Comparison of ENCODE assay signal across 20 mouse cellular contexts in the genomic region with DNA sequence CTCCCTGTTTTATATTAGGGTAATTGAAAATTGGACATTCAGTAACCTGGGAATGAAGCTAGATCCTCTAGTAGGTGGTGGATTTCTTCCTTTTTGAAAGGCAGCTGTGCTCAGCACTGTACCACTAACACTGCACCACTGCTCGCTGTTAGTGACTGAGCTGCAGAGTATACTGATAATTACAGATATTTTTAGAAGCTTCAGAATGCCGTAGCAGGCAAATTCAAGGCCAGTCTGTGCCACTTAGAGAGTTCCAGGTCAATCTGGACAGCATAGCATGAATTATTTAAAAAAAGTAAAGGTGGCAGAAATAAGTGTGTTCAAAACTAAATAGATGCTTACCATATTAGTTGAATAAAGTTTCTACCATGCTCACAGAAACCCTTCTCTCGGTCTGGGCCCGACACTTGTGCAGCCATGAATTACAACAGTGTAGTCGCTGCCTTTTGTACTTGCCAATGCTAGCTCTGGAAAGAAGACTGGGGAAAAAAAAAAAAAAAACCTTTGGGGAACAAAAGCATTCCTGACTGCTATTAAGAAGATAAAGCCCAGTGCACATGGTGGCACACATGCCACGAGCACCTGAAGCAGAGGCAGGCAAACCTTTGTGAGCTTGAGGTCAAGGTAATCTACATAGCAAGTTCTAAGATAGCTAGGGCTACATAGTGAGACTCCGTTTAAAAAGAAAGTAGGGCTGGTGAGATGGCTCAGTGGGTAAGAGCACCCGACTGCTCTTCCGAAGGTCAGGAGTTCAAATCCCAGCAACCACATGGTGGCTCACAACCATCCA. TPM values are rescaled to one million over a fixed set of nuclear protein-coding genes. Genes with fewer than 3 reads are reported as not detected.
A peak's percentile ranks its signal among the peaks of the same experiment; 100 is the strongest.
DNase-seq lines count a peak whose midpoint lies in the region; ATAC-seq and TF ChIP-seq lines count a peak whose summit lies in the region.
"Had no signal": no experiment of that assay in that cellular context is flagged by ENCODE, and none has a peak within 500 bp of the region (broad histone marks: within the 10 kb centered on the region; RNA-seq: fewer than 3 reads in every experiment).

No protein-coding gene starts in this region.

- no peaks in the 10 kb centered on the region for H3K4me1 ChIP-seq in intestine, embryonic 15.5 days (replicated peaks)
- H3K4me1 ChIP-seq in intestine, postnatal 0 days (replicated peaks; ENCODE audit: control insufficient read depth, insufficient read depth, low read length), result 0 out of 2 replicates have a peak, but pooled peaks cover 2% of the 10 kb centered on the region
- H3K4me1 ChIP-seq in ES-E14 (ENCODE audit: control insufficient read depth in 2 of 2, insufficient read depth in 2 of 2, low read length in 2 of 2, poor library complexity in 1 of 2), result no peaks in the 10 kb centered on the region; a peak in 1 of 4 replicates
- peaks cover 4% of the 10 kb centered on the region for H3K4me1 ChIP-seq in heart, postnatal 0 days (ENCODE audit: control insufficient read depth, insufficient read depth)
- H3K4me1 ChIP-seq: forebrain, embryonic 15.5 days; liver, embryonic 15.5 days; neural tube, embryonic 12.5 days had no signal

- H3K4me3 ChIP-seq in intestine, embryonic 15.5 days (replicated peaks), result no peak overlapping the region
- no peak overlapping the region for H3K4me3 ChIP-seq in intestine, postnatal 0 days (ENCODE audit: low read depth, low read length)
- no peak overlapping the region for H3K4me3 ChIP-seq in ES-E14 (ENCODE audit: insufficient read depth in 1 of 2, low read depth in 1 of 2, low read length in 2 of 2, poor library complexity in 1 of 2, severe bottlenecking in 1 of 2)
- no peak overlapping the region for H3K4me3 ChIP-seq in heart, postnatal 0 days (ENCODE audit: low read depth, low read length)
- H3K4me3 ChIP-seq: embryonic facial prominence, embryonic 10.5 days; forebrain, embryonic 15.5 days; hindbrain, embryonic 15.5 days; limb, embryonic 10.5 days; liver, embryonic 15.5 days; neural tube, embryonic 12.5 days had no signal

- TF ChIP-seq EP300 in heart, postnatal 0 days (IDR thresholded peaks at IDR 0.05; ENCODE audit: low read depth), result no peak

- H3K27ac ChIP-seq in intestine, embryonic 15.5 days, result no peak overlapping the region
- H3K27ac ChIP-seq in intestine, postnatal 0 days (ENCODE audit: low read depth, low read length), result no peak overlapping the region
- no peak overlapping the region for H3K27ac ChIP-seq in ES-E14 (ENCODE audit: insufficient read depth, low read depth, low read length, poor library complexity, severe bottlenecking)
- peak overlapping the region; percentile 84 for H3K27ac ChIP-seq in heart, postnatal 0 days (ENCODE audit: low read depth)
- H3K27ac ChIP-seq: embryonic facial prominence, embryonic 10.5 days; forebrain, embryonic 15.5 days; hindbrain, embryonic 15.5 days; limb, embryonic 10.5 days; liver, embryonic 15.5 days; neural tube, embryonic 12.5 days had no signal

- WGBS in intestine, embryonic 15.5 days, result 76% methylated on average over 9 of the region's 9 CpGs
- WGBS in intestine, postnatal 0 days, result 51% methylated on average over 9 of the region's 9 CpGs
- 51% methylated on average over 9 of the region's 9 CpGs for WGBS in heart, postnatal 0 days

- H3K4me2 ChIP-seq in intestine, embryonic 15.5 days (replicated peaks), result no peak overlapping the region
- no peak overlapping the region for H3K4me2 ChIP-seq in intestine, postnatal 0 days (replicated peaks; ENCODE audit: low read depth)
- no peak overlapping the region for H3K4me2 ChIP-seq in heart, postnatal 0 days (ENCODE audit: low read depth, low read length)
- H3K4me2 ChIP-seq: forebrain, embryonic 15.5 days; hindbrain, embryonic 15.5 days; liver, embryonic 15.5 days; neural tube, embryonic 12.5 days had no signal

- TF ChIP-seq CTCF in intestine, postnatal 0 days (IDR thresholded peaks at IDR 0.05; ENCODE audit: low read depth), result no peak
- TF ChIP-seq CTCF in heart, postnatal 0 days (IDR thresholded peaks at IDR 0.05; ENCODE audit: low read depth), result no peak

- peaks cover 12% of the 10 kb centered on the region; the same call in 1 of the 2 replicates for H3K36me3 ChIP-seq in intestine, embryonic 15.5 days
- peaks cover 22% of the 10 kb centered on the region for H3K36me3 ChIP-seq in intestine, postnatal 0 days (ENCODE audit: control insufficient read depth, insufficient read depth)
- no peaks in the 10 kb centered on the region; the same call in 1 of the 2 replicates for H3K36me3 ChIP-seq in ES-E14 (ENCODE audit: control insufficient read depth, insufficient read depth, low read length, poor library complexity, severe bottlenecking)
- peaks cover 4% of the 10 kb centered on the region; the same call in 1 of the 2 replicates for H3K36me3 ChIP-seq in heart, postnatal 0 days (replicated peaks; ENCODE audit: control insufficient read depth, insufficient read depth, low read length)
- H3K36me3 ChIP-seq: forebrain, embryonic 15.5 days had no signal

- peak; percentile 15 to 23 for DNase-seq in heart, adult 18-20 months
- no peak for DNase-seq in heart, adult 9 months (ENCODE audit: low spot score in 2 of 2)
- no peak for DNase-seq in ES-E14 (ENCODE audit: low read depth, low spot score)
- DNase-seq in heart, postnatal 0 days (ENCODE audit: low spot score), result peak; percentile 65
- no peak for DNase-seq in cerebellum, postnatal 10 days
- DNase-seq: cerebellum, adult 9-10 months; gastrocnemius, postnatal 14 days; liver; lung, postnatal 4 days; midbrain, embryonic 14.5 days; thymus, postnatal 14 days had no signal

- no peak overlapping the region for H3K9ac ChIP-seq in intestine, embryonic 15.5 days
- H3K9ac ChIP-seq in intestine, postnatal 0 days (ENCODE audit: low read depth, low read length), result no peak overlapping the region
- H3K9ac ChIP-seq in ES-E14 (ENCODE audit: insufficient read depth, low read depth, low read length, poor library complexity, severe bottlenecking), result no peak overlapping the region
- no peak overlapping the region for H3K9ac ChIP-seq in heart, postnatal 0 days (replicated peaks; ENCODE audit: low read depth, low read length)
- H3K9ac ChIP-seq: forebrain, embryonic 15.5 days; hindbrain, embryonic 15.5 days; liver, embryonic 15.5 days; neural tube, embryonic 12.5 days had no signal

- ATAC-seq in intestine, embryonic 15.5 days, result 0 out of 2 replicates have a peak, but pooled peaks have one; percentile 29
- ATAC-seq in intestine, postnatal 0 days, result no peak
- peak; percentile 85 for ATAC-seq in heart, postnatal 0 days (ENCODE audit: insufficient read depth, low read depth)
- ATAC-seq: CD4-positive, CD25-positive, alpha-beta regulatory T cell, adult 4 months; forebrain, embryonic 15.5 days had no signal

- in situ Hi-C loops in ES-E14 (cut with MboI; ENCODE audit: low sequenced_read_pairs in 2 of 2, unreplicated experiment in 2 of 2), result no loop called here

- H3K9me3 ChIP-seq in intestine, embryonic 15.5 days, result no peaks in the 10 kb centered on the region
- H3K9me3 ChIP-seq in intestine, postnatal 0 days (ENCODE audit: control insufficient read depth), result no peaks in the 10 kb centered on the region
- no peaks in the 10 kb centered on the region for H3K9me3 ChIP-seq in ES-E14 (ENCODE audit: control insufficient read depth, insufficient read depth, low read depth, low read length)
- H3K9me3 ChIP-seq in heart, postnatal 0 days (replicated peaks; ENCODE audit: control insufficient read depth, low read length), result no peaks in the 10 kb centered on the region
- H3K9me3 ChIP-seq: embryonic facial prominence, embryonic 10.5 days; forebrain, embryonic 15.5 days; hindbrain, embryonic 15.5 days; limb, embryonic 10.5 days; liver, embryonic 15.5 days; neural tube, embryonic 12.5 days had no signal

- no peaks in the 10 kb centered on the region for H3K27me3 ChIP-seq in intestine, embryonic 15.5 days (replicated peaks)
- H3K27me3 ChIP-seq in intestine, postnatal 0 days (replicated peaks; ENCODE audit: control insufficient read depth, insufficient read depth, low read length), result no peaks in the 10 kb centered on the region
- no peaks in the 10 kb centered on the region for H3K27me3 ChIP-seq in heart, postnatal 0 days (ENCODE audit: control insufficient read depth, insufficient read depth, low read length)
- H3K27me3 ChIP-seq: forebrain, embryonic 15.5 days; hindbrain, embryonic 15.5 days; liver, embryonic 15.5 days; neural tube, embryonic 12.5 days had no signal

TF ChIP-seq in ES-E14, 5 proteins besides CTCF, POLR2A, EP300 and RAD21:
- no peak for TF ChIP-seq ZC3H11A (IDR thresholded peaks at IDR 0.05; ENCODE audit: borderline replicate concordance, low read depth, low read length)
- TF ChIP-seq ZNF384 (IDR thresholded peaks at IDR 0.05; ENCODE audit: low read depth, low read length), result peak; percentile 97
- no peak for TF ChIP-seq MAFK (IDR thresholded peaks at IDR 0.05; ENCODE audit: insufficient read depth, low read depth, low read length)
- no peak for TF ChIP-seq HCFC1 (IDR thresholded peaks at IDR 0.05; ENCODE audit: borderline replicate concordance, insufficient read depth, low read length)

RNA-seq across cellular contexts. Expression of a gene that starts 49.7 kb away (rescaled TPM):
- total RNA-seq in heart, adult 18-20 months (2021), result 10 to 100 TPM; 53.5 to 55.1 TPM
- polyA plus RNA-seq in intestine, embryonic 15.5 days (2015; fragmentation: Nextera tagmentation; extraction: Ambion mirVana), result 0.40 and 0.62 TPM in 2 replicates
- 0.46 and 0.63 TPM in 2 replicates for polyA plus RNA-seq in intestine, postnatal 0 days (2015; fragmentation: Nextera tagmentation; extraction: Ambion mirVana)
- total RNA-seq in ES-E14 (2012; rRNA removed), result 1.1 and 1.3 TPM in 2 replicates
- 144 and 168 TPM in 2 replicates for total RNA-seq in heart, postnatal 0 days (2014; rRNA removed; ENCODE audit: low replicate concordance)
- 61.8 and 63.8 TPM in 2 replicates for polyA plus RNA-seq in heart, postnatal 0 days (2015; fragmentation: Nextera tagmentation; extraction: Ambion mirVana)

Comparison
In these comparisons a context has a peak if more than half of its experiments do, and no peak if none do; other contexts are left out.
1. DNase-seq: peak in heart, adult 18-20 months (2 of 2) and heart, postnatal 0 days (single experiment); none in heart, adult 9 months (0 of 2), ES-E14 (single experiment) and cerebellum, postnatal 10 days (0 of 2).
2. RNA of a gene that starts 49.7 kb away (total RNA-seq): 144 to 168 TPM in heart, postnatal 0 days and 53.5 to 55.1 TPM in heart, adult 18-20 months; 1.1 to 1.3 TPM in ES-E14; every median in the first group is over 10 times any median in the second.